In genomic region chr4:153956569-153957405, GRCm38 (mm10) we compare ENCODE assay signal across 8 mouse cellular contexts. TPM values are rescaled to one million over a fixed set of nuclear protein-coding genes. Genes with fewer than 3 reads are reported as not detected.
DNase-seq lines count a peak whose midpoint lies in the region; ATAC-seq and TF ChIP-seq lines count a peak whose summit lies in the region.

A430005L14Rik (plus strand) TSS chr4:153957237.

- no peaks in the 10 kb centered on the region for H3K27me3 ChIP-seq in MEL (ENCODE audit: control insufficient read depth in 1 of 2, insufficient read depth in 2 of 2, low read length in 2 of 2)
- H3K27me3 ChIP-seq in cerebellum, adult 2 months (ENCODE audit: control insufficient read depth, insufficient read depth, low read length), result no peaks in the 10 kb centered on the region
- no peaks in the 10 kb centered on the region for H3K27me3 ChIP-seq in forebrain, postnatal 0 days (ENCODE audit: insufficient read depth, low read length)
- peaks cover 20% of the 10 kb centered on the region for H3K27me3 ChIP-seq in lung, embryonic 15.5 days

- peaks cover 3 to 19% of the 10 kb centered on the region in 2 experiments; a peak in 3 of 4 replicates for H3K4me1 ChIP-seq in MEL (ENCODE audit: control insufficient read depth in 1 of 2, insufficient read depth in 2 of 2, low read length in 2 of 2)
- H3K4me1 ChIP-seq in cerebellum, adult 2 months (ENCODE audit: control insufficient read depth, insufficient read depth, low read length), result peaks cover 7% of the 10 kb centered on the region; the same call in 1 of the 2 replicates
- 0 out of 2 replicates have a peak, but pooled peaks cover 3% of the 10 kb centered on the region for H3K4me1 ChIP-seq in forebrain, postnatal 0 days (ENCODE audit: insufficient read depth)
- H3K4me1 ChIP-seq in lung, embryonic 15.5 days, result peaks cover 14% of the 10 kb centered on the region

- WGBS in cerebellum, adult 2 months, result 2% methylated on average over 62 of the region's 67 CpGs
- 2% methylated on average over 64 of the region's 67 CpGs for WGBS in forebrain, postnatal 0 days
- WGBS in lung, embryonic 15.5 days, result 1% methylated on average over 64 of the region's 67 CpGs

- H3K36me3 ChIP-seq in MEL (ENCODE audit: control insufficient read depth in 1 of 2, insufficient read depth in 2 of 2, low read length in 2 of 2), result peaks cover 0 to 11% of the 10 kb centered on the region in 2 experiments; a peak in 2 of 4 replicates
- peaks cover 23% of the 10 kb centered on the region for H3K36me3 ChIP-seq in forebrain, postnatal 0 days (ENCODE audit: insufficient read depth)
- H3K36me3 ChIP-seq in lung, embryonic 15.5 days, result peaks cover 21% of the 10 kb centered on the region

- TF ChIP-seq POLR2A in MEL (IDR thresholded peaks at IDR 0.05; ENCODE audit: control insufficient read depth in 1 of 2, insufficient read depth in 1 of 2, low read depth in 1 of 2, low read length in 2 of 2, poor library complexity in 1 of 2), result peak in 1 of 2 experiments; percentile 27; a peak in 1 of 4 replicates
- TF ChIP-seq POLR2A in cerebellum, adult 2 months (IDR thresholded peaks at IDR 0.05; ENCODE audit: borderline replicate concordance, insufficient read depth, low read length), result peak; percentile 49; the same call in 1 of the 2 replicates

- no peak; a peak in 1 of 4 replicates for TF ChIP-seq EP300 in MEL (IDR thresholded peaks at IDR 0.05; ENCODE audit: low read depth in 1 of 2, low read length in 2 of 2)

- peak within 1 kb of the TSS; percentile 97 for H3K9ac ChIP-seq in MEL (ENCODE audit: control insufficient read depth, low read depth, low read length, poor library complexity, severe bottlenecking)
- H3K9ac ChIP-seq in forebrain, postnatal 0 days, result peak within 1 kb of the TSS; percentile 89
- peak within 1 kb of the TSS; percentile 93 for H3K9ac ChIP-seq in lung, embryonic 15.5 days

- H3K4me2 ChIP-seq in forebrain, postnatal 0 days (ENCODE audit: low read depth), result peak within 1 kb of the TSS; percentile 93
- H3K4me2 ChIP-seq in lung, embryonic 15.5 days, result peak within 1 kb of the TSS; percentile 80

- TF ChIP-seq RAD21 in MEL (IDR thresholded peaks at IDR 0.05; ENCODE audit: low read depth, low read length), result no peak

- TF ChIP-seq CTCF in MEL (IDR thresholded peaks at IDR 0.05 in 2 of 3, conservative IDR thresholded peaks at IDR 0.05 in 1 of 3; ENCODE audit: control insufficient read depth in 1 of 3, insufficient read depth in 1 of 3, low read depth in 2 of 3, low read length in 3 of 3, poor library complexity in 1 of 3, severe bottlenecking in 1 of 3), result no peak
- no peak for TF ChIP-seq CTCF in cerebellum, adult 2 months (IDR thresholded peaks at IDR 0.05; ENCODE audit: borderline replicate concordance, insufficient read depth, low read depth, low read length)
- peak; percentile 23 for TF ChIP-seq CTCF in forebrain, postnatal 0 days (IDR thresholded peaks at IDR 0.05; ENCODE audit: low read depth)

- peak within 1 kb of the TSS; percentile 66 to 88 for H3K4me3 ChIP-seq in MEL (ENCODE audit: control insufficient read depth in 1 of 2, insufficient read depth in 1 of 2, low read depth in 2 of 2, low read length in 2 of 2)
- peak within 1 kb of the TSS; percentile 98 for H3K4me3 ChIP-seq in cerebellum, adult 2 months (replicated peaks; ENCODE audit: insufficient read depth, low read depth, low read length)
- H3K4me3 ChIP-seq in forebrain, postnatal 0 days (ENCODE audit: low read depth, low read length), result peak within 1 kb of the TSS; percentile 68
- peak within 1 kb of the TSS; percentile 86 for H3K4me3 ChIP-seq in lung, embryonic 15.5 days

- peaks cover 10% of the 10 kb centered on the region; the same call in 1 of the 2 replicates for H3K79me2 ChIP-seq in MEL (ENCODE audit: control insufficient read depth, insufficient read depth, low read length, poor library complexity)

- peak within 1 kb of the TSS; percentile 98 for H3K27ac ChIP-seq in MEL (ENCODE audit: control insufficient read depth, low read depth, low read length)
- H3K27ac ChIP-seq in cerebellum, adult 2 months (ENCODE audit: insufficient read depth, low read length), result peak within 1 kb of the TSS; percentile 93
- H3K27ac ChIP-seq in forebrain, postnatal 0 days (ENCODE audit: low read depth, low read length), result peak within 1 kb of the TSS; percentile 75
- H3K27ac ChIP-seq in lung, embryonic 15.5 days, result peak within 1 kb of the TSS; percentile 95

- no peaks in the 10 kb centered on the region for H3K9me3 ChIP-seq in MEL (replicated peaks; ENCODE audit: insufficient read depth, low read length)
- no peaks in the 10 kb centered on the region for H3K9me3 ChIP-seq in forebrain, postnatal 0 days (ENCODE audit: low read length)
- no peaks in the 10 kb centered on the region for H3K9me3 ChIP-seq in lung, embryonic 15.5 days

- DNase-seq in MEL (ENCODE audit: low read depth, low spot score), result peak; percentile 98
- DNase-seq in cerebellum, adult 2 months, result peak; percentile 98
- peak; percentile 99 for DNase-seq in forebrain, postnatal 0 days
- DNase-seq in heart, postnatal 4 days, result peak; percentile 97
- DNase-seq in layer of hippocampus, adult 8-10 months (ENCODE audit: low spot score in 2 of 2), result peak; percentile 96 to 97
- peak; percentile 96 for DNase-seq in ovary, adult 18-20 months (ENCODE audit: low spot score)
- DNase-seq in thymus, postnatal 0 days (ENCODE audit: low spot score), result peak; percentile 98

- ATAC-seq in forebrain, postnatal 0 days, result peak; percentile 96
- peak; percentile 95 for ATAC-seq in lung, embryonic 15.5 days (ENCODE audit: borderline replicate concordance, extremely low read depth, low FRiP score, low TSS enrichment)

TF ChIP-seq in MEL, 35 proteins besides CTCF, POLR2A, EP300 and RAD21:
- TF ChIP-seq MAFK (IDR thresholded peaks at IDR 0.05; ENCODE audit: borderline replicate concordance, low read depth, low read length), result no peak
- peak; percentile 15 for TF ChIP-seq TCF12 (IDR thresholded peaks at IDR 0.05; ENCODE audit: low read depth, low read length)
- TF ChIP-seq MAX (IDR thresholded peaks at IDR 0.05; ENCODE audit: low read length), result peak; percentile 95
- peak; percentile 39 for TF ChIP-seq NELFE (IDR thresholded peaks at IDR 0.05; ENCODE audit: low read depth, low read length)
- TF ChIP-seq MEF2A (IDR thresholded peaks at IDR 0.05; ENCODE audit: extremely low read depth, insufficient replicate concordance, low read depth, low read length, poor library complexity, severe bottlenecking), result no peak
- TF ChIP-seq USF1 (IDR thresholded peaks at IDR 0.05; ENCODE audit: low read depth, low read length), result peak; percentile 98
- TF ChIP-seq NRF1 (IDR thresholded peaks at IDR 0.05; ENCODE audit: insufficient read depth, low read depth, low read length, poor library complexity, severe bottlenecking), result peak; percentile 60
- TF ChIP-seq UBTF (IDR thresholded peaks at IDR 0.05; ENCODE audit: borderline replicate concordance, insufficient read depth, low read depth, low read length), result no peak; the same call in 1 of the 2 replicates
- TF ChIP-seq MXI1 (IDR thresholded peaks at IDR 0.05; ENCODE audit: low read depth, low read length), result peak; percentile 71
- TF ChIP-seq GABPA (IDR thresholded peaks at IDR 0.05; ENCODE audit: low read depth, low read length), result no peak
- TF ChIP-seq USF2 (IDR thresholded peaks at IDR 0.05; ENCODE audit: borderline replicate concordance in 1 of 2, insufficient read depth in 1 of 2, low read depth in 1 of 2, low read length in 2 of 2), result peak; percentile 43 to 78; a peak in 2 of 4 replicates
- peak; percentile 72 for TF ChIP-seq MYC (IDR thresholded peaks at IDR 0.05; ENCODE audit: low read depth, low read length)
- TF ChIP-seq ELF1 (IDR thresholded peaks at IDR 0.05; ENCODE audit: low read depth, low read length), result no peak; the same call in 1 of the 2 replicates
- peak; percentile 96; the same call in 1 of the 2 replicates for TF ChIP-seq E2F4 (IDR thresholded peaks at IDR 0.05; ENCODE audit: borderline replicate concordance, low read depth, low read length)
- peak; percentile 50 for TF ChIP-seq MAZ (IDR thresholded peaks at IDR 0.05; ENCODE audit: low read depth, low read length)
- peak; percentile 63; the same call in 1 of the 2 replicates for TF ChIP-seq TBP (IDR thresholded peaks at IDR 0.05; ENCODE audit: low read depth, low read length)
- peak; percentile 94 for TF ChIP-seq HCFC1 (IDR thresholded peaks at IDR 0.05; ENCODE audit: low read depth, low read length)
- peak; percentile 61 for TF ChIP-seq SIN3A (IDR thresholded peaks at IDR 0.05; ENCODE audit: low read length)
- TF ChIP-seq MYB (IDR thresholded peaks at IDR 0.05; ENCODE audit: low read depth, low read length), result no peak
- TF ChIP-seq CHD1 (IDR thresholded peaks at IDR 0.05; ENCODE audit: low read depth, low read length), result 0 out of 2 replicates have a peak, but pooled peaks have one; percentile 75
- TF ChIP-seq JUND (IDR thresholded peaks at IDR 0.05; ENCODE audit: low read depth, low read length), result no peak
- no peak for TF ChIP-seq POLR2AphosphoS5 (IDR thresholded peaks at IDR 0.05; ENCODE audit: borderline replicate concordance, low read depth, low read length)
- peak; percentile 87; the same call in 1 of the 2 replicates for TF ChIP-seq BHLHE40 (IDR thresholded peaks at IDR 0.05; ENCODE audit: borderline replicate concordance, low read depth, low read length)
- TF ChIP-seq RCOR1 (IDR thresholded peaks at IDR 0.05; ENCODE audit: low read depth, low read length), result peak; percentile 59; the same call in 1 of the 2 replicates
- TF ChIP-seq ZMIZ1 (IDR thresholded peaks at IDR 0.05; ENCODE audit: low read depth, low read length), result no peak

RNA-seq across cellular contexts. Expression of gene A430005L14Rik, which starts in this region (rescaled TPM):
- 42.2 and 48.0 TPM in 2 replicates for total RNA-seq in MEL (2012; rRNA removed)
- polyA plus RNA-seq in MEL (2012; ENCODE audit: insufficient read depth in 1 of 2, insufficient read length in 2 of 2, low read depth in 1 of 2, low replicate concordance in 2 of 2, missing spikeins in 1 of 2), result 10 to 100 TPM in 1 of 2 experiments, not detected in 1; 72.8 TPM
- 41.0 and 43.3 TPM in 2 replicates for polyA plus RNA-seq in cerebellum, adult 2 months (2012; rRNA removed)
- 38.6 and 46.4 TPM in 2 replicates for total RNA-seq in forebrain, postnatal 0 days (2014; rRNA removed)
- polyA plus RNA-seq in forebrain, postnatal 0 days (2015; fragmentation: Nextera tagmentation; extraction: Ambion mirVana), result 47.6 and 50.9 TPM in 2 replicates
- 10 to 100 TPM; 17.1 to 18.5 TPM for total RNA-seq in heart, postnatal 4 days (2021)
- total RNA-seq in layer of hippocampus, adult 8-10 months (2022), result 10 to 100 TPM; 20.9 to 24.5 (median 23.3) TPM
- 84.1 and 90.0 TPM in 2 replicates for polyA plus RNA-seq in lung, embryonic 15.5 days (2015; fragmentation: Nextera tagmentation; extraction: Ambion mirVana)
- polyA plus RNA-seq in thymus, postnatal 0 days (2015; fragmentation: Nextera tagmentation; extraction: Ambion mirVana), result 56.2 and 58.1 TPM in 2 replicates

Comparison
In these comparisons a context has a peak if more than half of its experiments do, and no peak if none do; other contexts are left out.
1. Peak in every context shown above with its lines: DNase-seq, ATAC-seq, H3K4me3 ChIP-seq and H3K27ac ChIP-seq.